In genomic region chr2:35714742-35715167, GRCm38 (mm10) we compare ENCODE assay signal across 8 mouse cellular contexts.
A peak's percentile ranks its signal among the peaks of the same experiment; 100 is the strongest.
DNase-seq lines count a peak whose midpoint lies in the region; ATAC-seq and TF ChIP-seq lines count a peak whose summit lies in the region.
"Had no signal": no experiment of that assay in that cellular context is flagged by ENCODE, and none has a peak within 500 bp of the region (broad histone marks: within the 10 kb centered on the region; RNA-seq: fewer than 3 reads in every experiment).

No protein-coding gene starts in this region.

- peak; percentile 63 to 71 for DNase-seq in heart, adult 18-20 months
- DNase-seq in heart, postnatal 36 days = no peak
- DNase-seq in midbrain, postnatal 0 days (ENCODE audit: low spot score) = no peak
- no peak for DNase-seq in kidney, adult 2 months
- DNase-seq: kidney, postnatal 14 days had no signal

- 0 out of 2 replicates have a peak overlapping the region, but pooled peaks have one; percentile 12 for H3K27ac ChIP-seq in midbrain, postnatal 0 days (ENCODE audit: low read depth, low read length)
- H3K27ac ChIP-seq in midbrain, embryonic 15.5 days = no peak overlapping the region
- H3K27ac ChIP-seq in forebrain, embryonic 15.5 days (replicated peaks) = no peak overlapping the region
- H3K27ac ChIP-seq in stomach, embryonic 15.5 days = peak overlapping the region; percentile 19; the same call in 1 of the 2 replicates
- H3K27ac ChIP-seq in kidney, adult 2 months (ENCODE audit: insufficient read depth, low read depth, low read length) = no peak overlapping the region

- ATAC-seq in midbrain, postnatal 0 days (ENCODE audit: low FRiP score) = no peak
- ATAC-seq in midbrain, embryonic 15.5 days (replicated peaks) = no peak
- ATAC-seq in forebrain, embryonic 15.5 days (replicated peaks) = 0 out of 2 replicates have a peak, but pooled peaks have one; percentile 26
- ATAC-seq in stomach, embryonic 15.5 days (ENCODE audit: insufficient read depth, low FRiP score, low read depth) = peak; percentile 15; the same call in 1 of the 2 replicates

- H3K4me3 ChIP-seq in midbrain, postnatal 0 days (ENCODE audit: low read depth, low read length) = no peak overlapping the region
- no peak overlapping the region for H3K4me3 ChIP-seq in midbrain, embryonic 15.5 days
- H3K4me3 ChIP-seq in forebrain, embryonic 15.5 days = no peak overlapping the region
- no peak overlapping the region for H3K4me3 ChIP-seq in stomach, embryonic 15.5 days (replicated peaks)
- no peak overlapping the region for H3K4me3 ChIP-seq in kidney, adult 2 months (ENCODE audit: insufficient read depth, low read depth, low read length)

- intact Hi-C loops in heart, postnatal 36 days (cut with DNase I) = no loop called here

- H3K27me3 ChIP-seq in midbrain, postnatal 0 days (ENCODE audit: insufficient read depth, low read length) = no peaks in the 10 kb centered on the region
- no peaks in the 10 kb centered on the region for H3K27me3 ChIP-seq in midbrain, embryonic 15.5 days (replicated peaks)
- H3K27me3 ChIP-seq in forebrain, embryonic 15.5 days = no peaks in the 10 kb centered on the region
- no peaks in the 10 kb centered on the region for H3K27me3 ChIP-seq in stomach, embryonic 15.5 days (replicated peaks)
- H3K27me3 ChIP-seq in kidney, adult 2 months (replicated peaks; ENCODE audit: control insufficient read depth, insufficient read depth, low read length) = no peaks in the 10 kb centered on the region

- TF ChIP-seq CTCF in midbrain, postnatal 0 days (IDR thresholded peaks at IDR 0.05) = no peak
- no peak for TF ChIP-seq CTCF in kidney, adult 2 months (conservative IDR thresholded peaks at IDR 0.05; ENCODE audit: insufficient read depth, insufficient read length, low read depth, low read length)

- H3K4me2 ChIP-seq in midbrain, postnatal 0 days (ENCODE audit: low read depth, low read length, poor library complexity, severe bottlenecking) = no peak overlapping the region
- H3K4me2 ChIP-seq in midbrain, embryonic 15.5 days = no peak overlapping the region
- no peak overlapping the region for H3K4me2 ChIP-seq in forebrain, embryonic 15.5 days (replicated peaks)
- H3K4me2 ChIP-seq in stomach, embryonic 15.5 days = no peak overlapping the region

- no peak for TF ChIP-seq POLR2A in kidney, adult 2 months (IDR thresholded peaks at IDR 0.05; ENCODE audit: low read depth, low read length)

- WGBS in midbrain, postnatal 0 days = 44% methylated on average over 8 of the region's 8 CpGs
- WGBS in midbrain, embryonic 15.5 days = 54% methylated on average over 8 of the region's 8 CpGs
- 35% methylated on average over 8 of the region's 8 CpGs for WGBS in forebrain, embryonic 15.5 days
- WGBS in stomach, embryonic 15.5 days = 37% methylated on average over 8 of the region's 8 CpGs
- WGBS in kidney, adult 2 months = 34% methylated on average over 8 of the region's 8 CpGs

- H3K9me3 ChIP-seq in midbrain, postnatal 0 days (ENCODE audit: low read length) = no peaks in the 10 kb centered on the region
- H3K9me3 ChIP-seq in midbrain, embryonic 15.5 days = no peaks in the 10 kb centered on the region
- H3K9me3 ChIP-seq in forebrain, embryonic 15.5 days = no peaks in the 10 kb centered on the region
- H3K9me3 ChIP-seq in stomach, embryonic 15.5 days = no peaks in the 10 kb centered on the region

- peaks cover 72% of the 10 kb centered on the region for H3K36me3 ChIP-seq in midbrain, postnatal 0 days (ENCODE audit: insufficient read depth, low read length)
- H3K36me3 ChIP-seq in midbrain, embryonic 15.5 days (replicated peaks) = peaks cover 36% of the 10 kb centered on the region
- peaks cover 77% of the 10 kb centered on the region for H3K36me3 ChIP-seq in forebrain, embryonic 15.5 days
- H3K36me3 ChIP-seq in stomach, embryonic 15.5 days = peaks cover 71% of the 10 kb centered on the region
- no peaks in the 10 kb centered on the region for H3K36me3 ChIP-seq in kidney, adult 2 months (ENCODE audit: control insufficient read depth, insufficient read depth, low read length)

- no peaks in the 10 kb centered on the region for H3K4me1 ChIP-seq in midbrain, postnatal 0 days (ENCODE audit: insufficient read depth, low read length)
- H3K4me1 ChIP-seq in midbrain, embryonic 15.5 days = peaks cover 4% of the 10 kb centered on the region; the same call in 1 of the 2 replicates
- no peaks in the 10 kb centered on the region for H3K4me1 ChIP-seq in forebrain, embryonic 15.5 days
- H3K4me1 ChIP-seq in stomach, embryonic 15.5 days = peaks cover 10% of the 10 kb centered on the region; the same call in 1 of the 2 replicates
- no peaks in the 10 kb centered on the region for H3K4me1 ChIP-seq in kidney, adult 2 months (ENCODE audit: control insufficient read depth, insufficient read depth, low read length)

- no peak overlapping the region for H3K9ac ChIP-seq in midbrain, postnatal 0 days (replicated peaks; ENCODE audit: low read length, poor library complexity, severe bottlenecking)
- H3K9ac ChIP-seq in midbrain, embryonic 15.5 days = no peak overlapping the region
- H3K9ac ChIP-seq in forebrain, embryonic 15.5 days (replicated peaks) = no peak overlapping the region
- H3K9ac ChIP-seq in stomach, embryonic 15.5 days = no peak overlapping the region

Comparison
In these comparisons a context has a peak if more than half of its experiments do, and no peak if none do; other contexts are left out.
1. DNase-seq: peak in heart, adult 18-20 months (2 of 2); none in heart, postnatal 36 days (0 of 2), midbrain, postnatal 0 days (single experiment) and kidney, adult 2 months (single experiment).
2. H3K27ac ChIP-seq: peak in midbrain, postnatal 0 days (single experiment) and stomach, embryonic 15.5 days (single experiment); none in midbrain, embryonic 15.5 days (single experiment), forebrain, embryonic 15.5 days (single experiment) and kidney, adult 2 months (single experiment).
3. ATAC-seq: peak in forebrain, embryonic 15.5 days (single experiment) and stomach, embryonic 15.5 days (single experiment); none in midbrain, postnatal 0 days (single experiment) and midbrain, embryonic 15.5 days (single experiment).